Mouse (Mus musculus) C2C12 (cell line): ENCODE results near the gene Gadl1.

Source experiments
- CTCF ChIP-seq: IDR thresholded peaks from one replicate; pipeline ENCODE4 v1.5.1; 2011; ENCODE audit not compliant: control insufficient read depth, insufficient read depth, insufficient read length
- MAX ChIP-seq: IDR thresholded peaks from one replicate; pipeline ENCODE4 v1.6.1; 2011; ENCODE audit warnings: mild to moderate bottlenecking, control low read depth
- MYOD1 ChIP-seq: IDR thresholded peaks from one replicate; pipeline ENCODE4 v1.6.1; 2011; ENCODE audit warnings: low read depth; ENCODE audit not compliant: control insufficient read depth, insufficient read length
- MYOG ChIP-seq: IDR thresholded peaks from one replicate; pipeline ENCODE4 v1.6.1; 2011; ENCODE audit not compliant: control insufficient read depth, insufficient read length; ENCODE audit errors: extremely low read depth

GRCm38 (mm10) chr9:115893131-115893530 is 16.1 kb upstream of the Gadl1 start:
- TF ChIP-seq CTCF (no peak), MAX (no peak), MYOD1 (no peak), MYOG (no peak)
